Mouse (Mus musculus) bone marrow, adult 2 months (tissue): Measurements from ENCODE around the gene Olfr911-ps1.

Experiments
- CTCF ChIP-seq: fragments of 200-500 bp; IDR thresholded peaks from 2 replicates; pipeline ENCODE4 v1.5.1; 2011; ENCODE audit warnings: low read length, control low read depth; ENCODE audit not compliant: control insufficient read depth, insufficient read depth
- POLR2A ChIP-seq: fragments of 200-500 bp; IDR thresholded peaks from 2 replicates; pipeline ENCODE4 v1.6.1; 2011; ENCODE audit warnings: low read depth, mild to moderate bottlenecking, control low read depth, low read length, borderline replicate concordance; ENCODE audit not compliant: control insufficient read depth

- no peak for TF ChIP-seq CTCF
- no peak for TF ChIP-seq POLR2A
Observed at GRCm38 (mm10) chr9:38486785-38487184, 34.6 kb upstream of the Olfr911-ps1 start, which contains the start of gene Olfr906.
